Mouse (Mus musculus) heart, postnatal 0 days (tissue): ENCODE data around the gene Lrrc63. TPM values are rescaled to one million over a fixed set of nuclear protein-coding genes. Genes with fewer than 3 reads are reported as not detected.
A peak's percentile ranks its signal among the peaks of the same experiment; 100 is the strongest.

Source experiments
- ATAC-seq: fragments of 200-750 bp; cut with Nextera tagmentation; 2 replicates; pipeline ENCODE4 v1.8.0; 2017; ENCODE audit warnings: low read depth, moderate number of reproducible peaks, moderate library complexity; ENCODE audit not compliant: insufficient read depth
- DNase-seq: peaks from one replicate; pipeline ENCODE4 v3.0.0-alpha.2; 2016; ENCODE audit warnings: low spot score
- H3K27ac ChIP-seq: fragments of 300-500 bp; sonication (generic); 2 replicates; pipeline ENCODE4 v1.5.1; 2014; ENCODE audit warnings: low read depth, mild to moderate bottlenecking
- H3K27me3 ChIP-seq: fragments of 300-500 bp; sonication (generic); 2 replicates; pipeline ENCODE4 v1.6.1; 2014; ENCODE audit warnings: low read length, mixed read lengths; ENCODE audit not compliant: control insufficient read depth, insufficient read depth
- H3K36me3 ChIP-seq: fragments of 300-500 bp; sonication (generic); replicated peaks from 2 replicates; pipeline ENCODE4 v1.6.1; 2014; ENCODE audit warnings: low read length, mixed read lengths; ENCODE audit not compliant: control insufficient read depth, insufficient read depth
- H3K4me1 ChIP-seq: fragments of 300-500 bp; sonication (generic); 2 replicates; pipeline ENCODE4 v1.6.1; 2014; ENCODE audit warnings: antibody characterized with exemption; ENCODE audit not compliant: control insufficient read depth, insufficient read depth
- H3K4me2 ChIP-seq: fragments of 300-500 bp; sonication (generic); 2 replicates; pipeline ENCODE4 v1.6.1; 2014; ENCODE audit warnings: low read depth, mild to moderate bottlenecking, low read length, moderate library complexity
- H3K4me3 ChIP-seq: fragments of 300-500 bp; sonication (generic); 2 replicates; pipeline ENCODE4 v1.5.1; 2014; ENCODE audit warnings: low read depth, low read length
- H3K9ac ChIP-seq: fragments of 300-500 bp; sonication (generic); replicated peaks from 2 replicates; pipeline ENCODE4 v1.6.1; 2014; ENCODE audit warnings: low read depth, low read length, mixed read lengths
- H3K9me3 ChIP-seq: fragments of 300-500 bp; sonication (generic); replicated peaks from 2 replicates; pipeline ENCODE4 v1.6.1; 2016; ENCODE audit warnings: low read length; ENCODE audit not compliant: control insufficient read depth
- CTCF ChIP-seq: IDR thresholded peaks from 2 replicates; pipeline ENCODE4 v1.5.1; 2016; ENCODE audit warnings: antibody characterized with exemption, control low read depth, low read depth
- EP300 ChIP-seq: IDR thresholded peaks from 2 replicates; pipeline ENCODE4 v1.6.1; 2016; ENCODE audit warnings: antibody characterized with exemption, low read depth
- WGBS: fragments of 180-500 bp; shearing (Covaris S2); extraction: QIAGEN DNeasy Blood & Tissue Kit; methylation state at CpG from one replicate; pipeline ENCODE4 v1.1.7; 2014; 5-methylcytosine and 5-hydroxymethylcytosine counted together
- polyA plus RNA-seq: library from polyadenylated mRNA; unstranded; fragments of >200 nt; fragmentation: Nextera tagmentation; extraction: Ambion mirVana; gene quantifications from 2 replicates; pipeline ENCODE4 v1.2.1, GENCODE M21; 2015
- total RNA-seq: library from RNA; depleted of rRNA; stranded (reverse); fragments of >200 nt; gene quantifications from 2 replicates; pipeline ENCODE4 v1.2.3, GENCODE M21; 2014; ENCODE audit warnings: low replicate concordance; rRNA removed

Gene Lrrc63
- total and polyA plus RNA-seq, 2 experiments from 2014 or later: not detected

- Histone ChIP-seq H3K27me3 (no peaks in the 10 kb centered on the region), H3K9ac (no peak overlapping the region), H3K4me3 (no peak overlapping the region), H3K36me3 (peaks cover 11% of the 10 kb centered on the region; the same call in 1 of the 2 replicates), H3K9me3 (no peaks in the 10 kb centered on the region), H3K4me1 (no peaks in the 10 kb centered on the region), H3K4me2 (no peak overlapping the region), H3K27ac (no peak overlapping the region)
- ATAC-seq: no peak
- peak; percentile 29; the same call in 1 of the 2 replicates for TF ChIP-seq CTCF
- no peak for TF ChIP-seq EP300
- peak; percentile 16 for DNase-seq
- WGBS: 58% methylated on average over 8 of the region's 8 CpGs
Observed at GRCm38 (mm10) chr14:75052451-75052850, 78.2 kb downstream of the Lrrc63 start.

DNA sequence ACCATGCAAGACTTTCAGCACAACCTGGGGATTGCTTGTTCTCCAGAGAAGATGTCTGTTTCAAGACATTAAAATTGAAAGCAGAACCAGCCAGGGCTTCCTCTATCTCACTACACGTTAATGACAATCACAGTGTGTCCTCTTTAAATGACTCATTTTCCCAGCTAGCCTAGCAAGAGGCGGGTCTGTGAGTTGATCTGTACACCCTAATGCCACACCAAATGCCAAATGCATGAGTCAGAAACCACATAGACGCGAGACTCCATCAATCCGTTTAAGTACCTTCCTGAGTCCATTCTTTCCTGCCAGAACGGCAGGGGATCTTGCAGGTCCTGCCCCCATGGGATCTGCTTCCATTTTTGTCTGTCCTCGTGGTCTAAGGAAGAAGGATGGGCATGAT is 85.5 kb downstream of the Lrrc63 start:
- no peak for ATAC-seq
- DNase-seq: no peak
- H3K4me3 ChIP-seq: no peak overlapping the region

GRCm38 (mm10) chr14:75035431-75035830 is 95.2 kb downstream of the Lrrc63 start:
- no peak overlapping the region for H3K9ac ChIP-seq
- no peaks in the 10 kb centered on the region for H3K9me3 ChIP-seq
- ATAC-seq (no peak), DNase-seq (no peak)
- no peak overlapping the region for H3K4me2 ChIP-seq
- H3K4me3 ChIP-seq: no peak overlapping the region
- TF ChIP-seq CTCF: no peak
- TF ChIP-seq EP300: no peak
- no peak overlapping the region for H3K27ac ChIP-seq
- WGBS: 67% methylated on average over 11 of the region's 11 CpGs
- 0 out of 2 replicates have a peak, but pooled peaks cover 6% of the 10 kb centered on the region for H3K36me3 ChIP-seq
- no peaks in the 10 kb centered on the region for H3K27me3 ChIP-seq
- H3K4me1 ChIP-seq: no peaks in the 10 kb centered on the region

More for the DNA sequence above, 85.5 kb downstream of the Lrrc63 start:
- Histone ChIP-seq H3K36me3 (peaks cover 18% of the 10 kb centered on the region; the same call in 1 of the 2 replicates), H3K4me1 (no peaks in the 10 kb centered on the region), H3K9ac (no peak overlapping the region), H3K27me3 (no peaks in the 10 kb centered on the region), H3K27ac (no peak overlapping the region), H3K9me3 (no peaks in the 10 kb centered on the region), H3K4me2 (no peak overlapping the region)
- WGBS: 43% methylated on average over 7 of the region's 7 CpGs
- TF ChIP-seq CTCF (no peak), EP300 (no peak)

Other genes with a start within 250 kb of the Lrrc63 start
- gene Lrch1, start 183.0 kb downstream of the Lrrc63 start, total RNA-seq: 13.7 and 14.2 TPM in 2 replicates
- 7.7 and 8.4 TPM in 2 replicates for gene Lrch1, start 183.0 kb downstream of the Lrrc63 start, polyA plus RNA-seq
- gene Rubcnl, start 114.9 kb downstream of the Lrrc63 start, total RNA-seq: 2.9 and 4.4 TPM in 2 replicates
- 1.0 and 1.1 TPM in 2 replicates for gene Rubcnl, start 114.9 kb downstream of the Lrrc63 start, polyA plus RNA-seq
- 11.3 and 17.5 TPM in 2 replicates for gene Lcp1, start 220 bp upstream of the Lrrc63 start, total RNA-seq
- 11.2 and 12.6 TPM in 2 replicates for gene Lcp1, start 220 bp upstream of the Lrrc63 start, polyA plus RNA-seq
- gene Cpb2, start 111.4 kb upstream of the Lrrc63 start, total RNA-seq: not detected in 2 replicates
- not detected in 2 replicates for gene Cpb2, start 111.4 kb upstream of the Lrrc63 start, polyA plus RNA-seq
- 3.8 and 8.6 TPM in 2 replicates for gene Zc3h13, start 153.5 kb upstream of the Lrrc63 start, total RNA-seq
- gene Zc3h13, start 153.5 kb upstream of the Lrrc63 start, polyA plus RNA-seq: 16.7 and 17.4 TPM in 2 replicates